Mouse (Mus musculus): Measurements from ENCODE around the gene Chsy1.

- TF ChIP-seq CTCF (IDR thresholded peaks at IDR 0.05; ENCODE audit: low read depth), result no peak
- TF ChIP-seq EP300 (optimal IDR thresholded peaks at IDR 0.05), result no peak
These were observed 105.2 kb downstream of the Chsy1 start for GRCm38 (mm10) chr7:66214477-66214876.

Data from stomach, postnatal 0 days (tissue).